Mouse (Mus musculus): ENCODE measurements around the gene Nudt2. TPM values are rescaled to one million over a fixed set of nuclear protein-coding genes. Genes with fewer than 3 reads are reported as not detected.

Nudt2 gene
- polyA plus RNA-seq, 2 experiments, result 32.6 to 52.8 TPM

GRCm38 (mm10) chr4:41524829-41525228 lies 59.9 kb downstream of the Nudt2 start:
- H3K9me3 ChIP-seq (ENCODE audit: control insufficient read depth, low read length), result no peaks in the 10 kb centered on the region
- no peak for TF ChIP-seq POLR2A (IDR thresholded peaks at IDR 0.05; ENCODE audit: borderline replicate concordance, extremely low read depth, insufficient read depth, insufficient read length)
- H3K4me2 ChIP-seq (replicated peaks; ENCODE audit: low read depth, low read length, severe bottlenecking), result no peak overlapping the region
- no peaks in the 10 kb centered on the region for H3K4me1 ChIP-seq (ENCODE audit: control insufficient read depth, insufficient read depth, low read length)
- H3K4me3 ChIP-seq (replicated peaks; ENCODE audit: low read length), result no peak overlapping the region
- no peaks in the 10 kb centered on the region for H3K36me3 ChIP-seq (ENCODE audit: control insufficient read depth, insufficient read depth, low read length)
- H3K27ac ChIP-seq (replicated peaks; ENCODE audit: low read depth, low read length), result no peak overlapping the region
- WGBS, result 70% methylated on average over 9 of the region's 9 CpGs
- DNase-seq (ENCODE audit: low spot score), result no peak
- no peak overlapping the region for H3K9ac ChIP-seq (ENCODE audit: low read depth, low read length, severe bottlenecking)
- peaks cover 15% of the 10 kb centered on the region; the same call in 1 of the 2 replicates for H3K27me3 ChIP-seq (ENCODE audit: control insufficient read depth, insufficient read depth, low read length)
- ATAC-seq (ENCODE audit: low FRiP score, low read depth), result no peak

GRCm38 (mm10) chr4:41526553-41526952 lies 61.6 kb downstream of the Nudt2 start:
- no peak overlapping the region for H3K4me2 ChIP-seq (replicated peaks; ENCODE audit: low read depth, low read length, severe bottlenecking)
- no peak overlapping the region for H3K9ac ChIP-seq (ENCODE audit: low read depth, low read length, severe bottlenecking)
- peaks cover 15% of the 10 kb centered on the region; the same call in 1 of the 2 replicates for H3K27me3 ChIP-seq (ENCODE audit: control insufficient read depth, insufficient read depth, low read length)
- 75% methylated on average over 7 of the region's 7 CpGs for WGBS
- DNase-seq (ENCODE audit: low spot score), result no peak
- H3K4me3 ChIP-seq (replicated peaks; ENCODE audit: low read length), result no peak overlapping the region
- no peak overlapping the region for H3K27ac ChIP-seq (replicated peaks; ENCODE audit: low read depth, low read length)
- no peak for TF ChIP-seq POLR2A (IDR thresholded peaks at IDR 0.05; ENCODE audit: borderline replicate concordance, extremely low read depth, insufficient read depth, insufficient read length)
- no peak for ATAC-seq (ENCODE audit: low FRiP score, low read depth)
- no peaks in the 10 kb centered on the region for H3K36me3 ChIP-seq (ENCODE audit: control insufficient read depth, insufficient read depth, low read length)
- H3K4me1 ChIP-seq (ENCODE audit: control insufficient read depth, insufficient read depth, low read length), result no peaks in the 10 kb centered on the region
- no peaks in the 10 kb centered on the region for H3K9me3 ChIP-seq (ENCODE audit: control insufficient read depth, low read length)

GRCm38 (mm10) chr4:41527076-41527475 lies 62.1 kb downstream of the Nudt2 start:
- no peak for TF ChIP-seq POLR2A (IDR thresholded peaks at IDR 0.05; ENCODE audit: borderline replicate concordance, extremely low read depth, insufficient read depth, insufficient read length)
- Histone ChIP-seq H3K9ac (ENCODE audit: low read depth, low read length, severe bottlenecking) (no peak overlapping the region), H3K27ac (replicated peaks; ENCODE audit: low read depth, low read length) (no peak overlapping the region), H3K27me3 (ENCODE audit: control insufficient read depth, insufficient read depth, low read length) (peaks cover 15% of the 10 kb centered on the region; the same call in 1 of the 2 replicates), H3K4me3 (replicated peaks; ENCODE audit: low read length) (no peak overlapping the region), H3K4me2 (replicated peaks; ENCODE audit: low read depth, low read length, severe bottlenecking) (no peak overlapping the region), H3K36me3 (ENCODE audit: control insufficient read depth, insufficient read depth, low read length) (no peaks in the 10 kb centered on the region), H3K4me1 (ENCODE audit: control insufficient read depth, insufficient read depth, low read length) (no peaks in the 10 kb centered on the region), H3K9me3 (ENCODE audit: control insufficient read depth, low read length) (no peaks in the 10 kb centered on the region)
- 47% methylated on average over 13 of the region's 13 CpGs for WGBS
- no peak for ATAC-seq (ENCODE audit: low FRiP score, low read depth)
- DNase-seq (ENCODE audit: low spot score), result no peak

GRCm38 (mm10) chr4:41527996-41528395 lies 63.0 kb downstream of the Nudt2 start:
- no peaks in the 10 kb centered on the region for H3K4me1 ChIP-seq (ENCODE audit: control insufficient read depth, insufficient read depth, low read length)
- WGBS, result 24% methylated on average over 8 of the region's 8 CpGs
- ATAC-seq (ENCODE audit: low FRiP score, low read depth), result no peak
- DNase-seq (ENCODE audit: low spot score), result no peak
- no peak overlapping the region for H3K9ac ChIP-seq (ENCODE audit: low read depth, low read length, severe bottlenecking)
- H3K27me3 ChIP-seq (ENCODE audit: control insufficient read depth, insufficient read depth, low read length), result peaks cover 11% of the 10 kb centered on the region; the same call in 1 of the 2 replicates
- H3K27ac ChIP-seq (replicated peaks; ENCODE audit: low read depth, low read length), result no peak overlapping the region
- H3K36me3 ChIP-seq (ENCODE audit: control insufficient read depth, insufficient read depth, low read length), result no peaks in the 10 kb centered on the region
- no peak overlapping the region for H3K4me2 ChIP-seq (replicated peaks; ENCODE audit: low read depth, low read length, severe bottlenecking)
- H3K4me3 ChIP-seq (replicated peaks; ENCODE audit: low read length), result no peak overlapping the region
- no peak for TF ChIP-seq POLR2A (IDR thresholded peaks at IDR 0.05; ENCODE audit: borderline replicate concordance, extremely low read depth, insufficient read depth, insufficient read length)
- H3K9me3 ChIP-seq (ENCODE audit: control insufficient read depth, low read length), result no peaks in the 10 kb centered on the region

Other genes starting within 250 kb of the Nudt2 start
- 71.3 and 99.1 TPM in 2 replicates for gene Ubap2, start 190.0 kb upstream of the Nudt2 start, polyA plus RNA-seq (2012; rRNA removed)
- gene Ubap2, start 190.0 kb upstream of the Nudt2 start, polyA plus RNA-seq (2014; fragmentation: Nextera tagmentation; extraction: Ambion mirVana), result 57.5 and 61.2 TPM in 2 replicates
- 35.4 and 41.0 TPM in 2 replicates for gene Dcaf12, start 150.3 kb upstream of the Nudt2 start, polyA plus RNA-seq (2012; rRNA removed)
- gene Dcaf12, start 150.3 kb upstream of the Nudt2 start, polyA plus RNA-seq (2014; fragmentation: Nextera tagmentation; extraction: Ambion mirVana), result 42.4 and 43.4 TPM in 2 replicates
- 34.9 and 48.3 TPM in 2 replicates for gene Ubap1, start 116.2 kb upstream of the Nudt2 start, polyA plus RNA-seq (2012; rRNA removed)
- gene Ubap1, start 116.2 kb upstream of the Nudt2 start, polyA plus RNA-seq (2014; fragmentation: Nextera tagmentation; extraction: Ambion mirVana), result 48.9 and 51.4 TPM in 2 replicates
- 7.0 and 7.2 TPM in 2 replicates for gene Kif24, start 264 bp upstream of the Nudt2 start, polyA plus RNA-seq (2012; rRNA removed)
- gene Kif24, start 264 bp upstream of the Nudt2 start, polyA plus RNA-seq (2014; fragmentation: Nextera tagmentation; extraction: Ambion mirVana), result 4.3 and 4.6 TPM in 2 replicates
- 5.4 and 5.5 TPM in 2 replicates for gene AI464131, start 37.9 kb downstream of the Nudt2 start, polyA plus RNA-seq (2012; rRNA removed)
- gene AI464131, start 37.9 kb downstream of the Nudt2 start, polyA plus RNA-seq (2014; fragmentation: Nextera tagmentation; extraction: Ambion mirVana), result 4.7 and 5.9 TPM in 2 replicates
- 0.76 and 0.78 TPM in 2 replicates for gene 1110017D15Rik, start 52.2 kb downstream of the Nudt2 start, polyA plus RNA-seq (2012; rRNA removed)
- 0.44 and 0.50 TPM in 2 replicates for gene 1110017D15Rik, start 52.2 kb downstream of the Nudt2 start, polyA plus RNA-seq (2014; fragmentation: Nextera tagmentation; extraction: Ambion mirVana)
- gene Fam219a, start 104.4 kb downstream of the Nudt2 start, polyA plus RNA-seq (2012; rRNA removed), result 13.7 and 19.5 TPM in 2 replicates
- 2.4 and 2.6 TPM in 2 replicates for gene Fam219a, start 104.4 kb downstream of the Nudt2 start, polyA plus RNA-seq (2014; fragmentation: Nextera tagmentation; extraction: Ambion mirVana)
- gene Dnaic1, start 104.6 kb downstream of the Nudt2 start, polyA plus RNA-seq (2012; rRNA removed), result 0.78 and 0.99 TPM in 2 replicates
- 0.67 TPM in 1 of 2 replicates, not detected in the other for gene Dnaic1, start 104.6 kb downstream of the Nudt2 start, polyA plus RNA-seq (2014; fragmentation: Nextera tagmentation; extraction: Ambion mirVana)
- gene Enho, start 175.2 kb downstream of the Nudt2 start, polyA plus RNA-seq (2012; rRNA removed), result 15.6 and 22.3 TPM in 2 replicates
- 12.5 and 13.1 TPM in 2 replicates for gene Enho, start 175.2 kb downstream of the Nudt2 start, polyA plus RNA-seq (2014; fragmentation: Nextera tagmentation; extraction: Ambion mirVana)
- 34.2 and 43.6 TPM in 2 replicates for gene Cntfr, start 231.9 kb downstream of the Nudt2 start, polyA plus RNA-seq (2012; rRNA removed)
- gene Cntfr, start 231.9 kb downstream of the Nudt2 start, polyA plus RNA-seq (2014; fragmentation: Nextera tagmentation; extraction: Ambion mirVana), result 5.3 and 5.4 TPM in 2 replicates
- 247 and 316 TPM in 2 replicates for gene Il11ra1, start 234.8 kb downstream of the Nudt2 start, polyA plus RNA-seq (2012; rRNA removed)
- gene Il11ra1, start 234.8 kb downstream of the Nudt2 start, polyA plus RNA-seq (2014; fragmentation: Nextera tagmentation; extraction: Ambion mirVana), result 384 and 431 TPM in 2 replicates
- gene Rpp25l, start 248.4 kb downstream of the Nudt2 start, polyA plus RNA-seq (2012; rRNA removed), result 59.3 and 67.5 TPM in 2 replicates
- gene Rpp25l, start 248.4 kb downstream of the Nudt2 start, polyA plus RNA-seq (2014; fragmentation: Nextera tagmentation; extraction: Ambion mirVana), result 69.8 and 76.2 TPM in 2 replicates

Measured in limb, embryonic 14.5 days (tissue).